ENCODE assay signal across 8 mouse cellular contexts in genomic region chr9:120619709-120620408, GRCm38 (mm10). TPM values are rescaled to one million over a fixed set of nuclear protein-coding genes. Genes with fewer than 3 reads are reported as not detected.
DNase-seq lines count a peak whose midpoint lies in the region; ATAC-seq lines count a peak whose summit lies in the region.

No protein-coding gene starts in this region.

- peaks cover 15% of the 10 kb centered on the region for H3K9me3 ChIP-seq in embryonic facial prominence, embryonic 12.5 days

- no peaks in the 10 kb centered on the region for H3K36me3 ChIP-seq in embryonic facial prominence, embryonic 12.5 days

- DNase-seq in testis, postnatal 10 days (ENCODE audit: low spot score): peak; percentile 36
- DNase-seq in testis, postnatal 14 days (ENCODE audit: low spot score): no peak
- DNase-seq in layer of hippocampus, adult 9-11 months: peak; percentile 75
- peak; percentile 70 for DNase-seq in neural tube, embryonic 10.5 days (ENCODE audit: extremely low spot score, low spot score)
- DNase-seq in ovary, postnatal 10 days (ENCODE audit: low spot score): no peak
- DNase-seq in gastrocnemius, adult 8-10 months (ENCODE audit: low spot score in 2 of 2): no peak
- DNase-seq in gastrocnemius, postnatal 25 days: no peak

- H3K4me3 ChIP-seq in embryonic facial prominence, embryonic 12.5 days: peak overlapping the region; percentile 27

- H3K27me3 ChIP-seq in embryonic facial prominence, embryonic 12.5 days: no peaks in the 10 kb centered on the region

- 7% methylated on average over 26 of the region's 26 CpGs for WGBS in embryonic facial prominence, embryonic 12.5 days

- ATAC-seq in embryonic facial prominence, embryonic 12.5 days (ENCODE audit: insufficient number of reproducible peaks, insufficient read depth, low FRiP score, low TSS enrichment): peak; percentile 64; the same call in 1 of the 2 replicates

- peaks cover 20% of the 10 kb centered on the region for H3K4me1 ChIP-seq in embryonic facial prominence, embryonic 12.5 days

- peak overlapping the region; percentile 55 for H3K4me2 ChIP-seq in embryonic facial prominence, embryonic 12.5 days (replicated peaks)

- peak overlapping the region; percentile 36 for H3K9ac ChIP-seq in embryonic facial prominence, embryonic 12.5 days

- H3K27ac ChIP-seq in embryonic facial prominence, embryonic 12.5 days: peak overlapping the region; percentile 73

RNA-seq across cellular contexts. Expression of gene Rpl14, which starts 48.6 kb away (rescaled TPM):
- polyA plus RNA-seq in embryonic facial prominence, embryonic 12.5 days (2016; fragmentation: Nextera tagmentation; extraction: Ambion mirVana): 774 and 808 TPM in 2 replicates
- 100 to 1,000 TPM; 270 to 356 (median 296) TPM for total RNA-seq in gastrocnemius, adult 8-10 months (2022)
- 100 to 1,000 TPM; 268 to 270 TPM for total RNA-seq in gastrocnemius, postnatal 25 days (2021)

Comparison
In these comparisons a context has a peak if more than half of its experiments do, and no peak if none do; other contexts are left out.
1. DNase-seq: peak in testis, postnatal 10 days (single experiment), layer of hippocampus, adult 9-11 months (single experiment) and neural tube, embryonic 10.5 days (single experiment); none in testis, postnatal 14 days (single experiment), ovary, postnatal 10 days (single experiment), gastrocnemius, adult 8-10 months (0 of 2) and gastrocnemius, postnatal 25 days (single experiment).